ENCODE assay signal across 12 mouse cellular contexts in genomic region chr5:110564986-110565644, GRCm38 (mm10). TPM values are rescaled to one million over a fixed set of nuclear protein-coding genes. Genes with fewer than 3 reads are reported as not detected.
DNase-seq lines count a peak whose midpoint lies in the region; ATAC-seq and TF ChIP-seq lines count a peak whose summit lies in the region.
"Had no signal": no experiment of that assay in that cellular context is flagged by ENCODE, and none has a peak within 500 bp of the region (broad histone marks: within the 10 kb centered on the region; RNA-seq: fewer than 3 reads in every experiment).

No protein-coding gene starts in this region.

- DNase-seq in limb, embryonic 11.5 days (ENCODE audit: low spot score), result peak; percentile 23
- DNase-seq in limb, embryonic 10.5 days (ENCODE audit: low spot score), result no peak
- peak; percentile 22 for DNase-seq in R1 (ENCODE audit: low read depth, low spot score)
- DNase-seq in lung, postnatal 0 days (ENCODE audit: low spot score), result peak; percentile 41
- DNase-seq in right cerebral cortex, postnatal 36 days (ENCODE audit: low spot score in 2 of 2), result no peak
- no peak for DNase-seq in frontal cortex, postnatal 36 days (ENCODE audit: low spot score in 2 of 2)
- no peak for DNase-seq in cerebellum, adult 11-12 months
- DNase-seq: gastrocnemius, postnatal 10 days; lung, embryonic 14.5 days had no signal

- no peaks in the 10 kb centered on the region for H3K79me3 ChIP-seq in C2C12 (ENCODE audit: low read depth)

- no peak for ATAC-seq in limb, embryonic 11.5 days (ENCODE audit: insufficient number of reproducible peaks, low FRiP score, low TSS enrichment, low read depth)
- ATAC-seq in lung, postnatal 0 days, result peak; percentile 53

- TF ChIP-seq CTCF in C2C12 (IDR thresholded peaks at IDR 0.05; ENCODE audit: control insufficient read depth, insufficient read depth, insufficient read length), result no peak
- no peak for TF ChIP-seq CTCF in lung, postnatal 0 days (IDR thresholded peaks at IDR 0.05)

- H3K27ac ChIP-seq in limb, embryonic 11.5 days (replicated peaks; ENCODE audit: low read depth, low read length), result no peak overlapping the region
- H3K27ac ChIP-seq in limb, embryonic 10.5 days, result no peak overlapping the region
- no peak overlapping the region for H3K27ac ChIP-seq in lung, postnatal 0 days (ENCODE audit: low read length)
- H3K27ac ChIP-seq: forebrain, embryonic 10.5 days had no signal

- H3ac ChIP-seq in C2C12 (ENCODE audit: control insufficient read depth, insufficient read length, low read depth), result no peak overlapping the region

- no peaks in the 10 kb centered on the region for H3K27me3 ChIP-seq in limb, embryonic 11.5 days (ENCODE audit: control insufficient read depth, insufficient read depth, low read length)
- H3K27me3 ChIP-seq in limb, embryonic 10.5 days (ENCODE audit: low read depth, poor library complexity, severe bottlenecking), result no peaks in the 10 kb centered on the region
- peaks cover 5% of the 10 kb centered on the region for H3K27me3 ChIP-seq in C2C12 (ENCODE audit: control insufficient read depth, insufficient read depth, insufficient read length)
- no peaks in the 10 kb centered on the region for H3K27me3 ChIP-seq in lung, postnatal 0 days (replicated peaks; ENCODE audit: insufficient read depth, low read length)

- peaks cover 3% of the 10 kb centered on the region; the same call in 1 of the 2 replicates for H3K4me1 ChIP-seq in limb, embryonic 11.5 days (ENCODE audit: control insufficient read depth, insufficient read depth, low read length)
- H3K4me1 ChIP-seq in limb, embryonic 10.5 days, result peaks cover 8% of the 10 kb centered on the region
- no peaks in the 10 kb centered on the region for H3K4me1 ChIP-seq in lung, postnatal 0 days (ENCODE audit: insufficient read depth, low read depth, low read length)
- H3K4me1 ChIP-seq: heart, embryonic 12.5 days had no signal

- no peaks in the 10 kb centered on the region for H3K9me3 ChIP-seq in limb, embryonic 11.5 days (ENCODE audit: control insufficient read depth, low read length)
- H3K9me3 ChIP-seq in limb, embryonic 10.5 days (replicated peaks), result no peaks in the 10 kb centered on the region
- no peaks in the 10 kb centered on the region for H3K9me3 ChIP-seq in lung, postnatal 0 days (ENCODE audit: low read length)
- H3K9me3 ChIP-seq: forebrain, embryonic 10.5 days had no signal

- H3K4me2 ChIP-seq in limb, embryonic 11.5 days (ENCODE audit: low read depth, severe bottlenecking), result no peak overlapping the region
- no peak overlapping the region for H3K4me2 ChIP-seq in lung, postnatal 0 days (replicated peaks; ENCODE audit: low read depth, low read length)
- H3K4me2 ChIP-seq: heart, embryonic 12.5 days; lung, embryonic 14.5 days had no signal

- H3K9ac ChIP-seq in limb, embryonic 11.5 days (ENCODE audit: low read length), result no peak overlapping the region
- H3K9ac ChIP-seq in lung, postnatal 0 days (replicated peaks; ENCODE audit: low read depth), result no peak overlapping the region
- H3K9ac ChIP-seq: heart, embryonic 12.5 days; lung, embryonic 14.5 days had no signal

- WGBS in limb, embryonic 11.5 days, result 50% methylated on average over 4 of the region's 4 CpGs
- WGBS in limb, embryonic 10.5 days, result 63% methylated on average over 4 of the region's 4 CpGs
- 30% methylated on average over 4 of the region's 4 CpGs for WGBS in lung, postnatal 0 days

- H3K4me3 ChIP-seq in limb, embryonic 11.5 days (ENCODE audit: low read depth, low read length), result no peak overlapping the region
- no peak overlapping the region for H3K4me3 ChIP-seq in limb, embryonic 10.5 days
- no peak overlapping the region for H3K4me3 ChIP-seq in C2C12 (ENCODE audit: insufficient read depth, poor library complexity, severe bottlenecking)
- H3K4me3 ChIP-seq in lung, postnatal 0 days (ENCODE audit: low read depth, low read length), result no peak overlapping the region
- H3K4me3 ChIP-seq: forebrain, embryonic 10.5 days; heart, embryonic 12.5 days had no signal

- TF ChIP-seq EP300 in lung, postnatal 0 days (IDR thresholded peaks at IDR 0.05), result no peak

- no peaks in the 10 kb centered on the region for H3K79me2 ChIP-seq in C2C12 (ENCODE audit: control insufficient read depth, insufficient read depth)

- H3K36me3 ChIP-seq in limb, embryonic 11.5 days (ENCODE audit: control insufficient read depth, insufficient read depth, low read length), result no peaks in the 10 kb centered on the region
- no peaks in the 10 kb centered on the region for H3K36me3 ChIP-seq in limb, embryonic 10.5 days
- H3K36me3 ChIP-seq in C2C12 (ENCODE audit: control insufficient read depth, insufficient read depth), result no peaks in the 10 kb centered on the region
- H3K36me3 ChIP-seq in lung, postnatal 0 days (ENCODE audit: insufficient read depth, low read length), result no peaks in the 10 kb centered on the region
- H3K36me3 ChIP-seq: forebrain, embryonic 10.5 days; heart, embryonic 12.5 days had no signal

TF ChIP-seq in C2C12, 6 proteins besides CTCF, POLR2A, EP300 and RAD21:
- TF ChIP-seq MYOG (IDR thresholded peaks at IDR 0.05; ENCODE audit: control insufficient read depth, extremely low read depth, insufficient read length), result no peak
- TF ChIP-seq USF1 (IDR thresholded peaks at IDR 0.05; ENCODE audit: low read depth), result peak; percentile 90
- TF ChIP-seq MAX (IDR thresholded peaks at IDR 0.05), result peak; percentile 35
- TF ChIP-seq MYOD1 (IDR thresholded peaks at IDR 0.05; ENCODE audit: control insufficient read depth, insufficient read length, low read depth), result peak; percentile 14
- TF ChIP-seq FOSL1 (IDR thresholded peaks at IDR 0.05; ENCODE audit: insufficient read depth, low read length, poor library complexity, severe bottlenecking), result peak; percentile 49
- TF ChIP-seq CEBPB (IDR thresholded peaks at IDR 0.05; ENCODE audit: low read depth), result peak; percentile 31

RNA-seq across cellular contexts. Expression of gene Galnt9, which starts 21.0 kb away (rescaled TPM):
- polyA plus RNA-seq in limb, embryonic 11.5 days (2014; fragmentation: Nextera tagmentation; extraction: Ambion mirVana), result not detected in 2 replicates
- polyA plus RNA-seq in limb, embryonic 10.5 days (2016; fragmentation: Nextera tagmentation; extraction: Ambion mirVana), result not detected in 2 replicates
- polyA plus RNA-seq in C2C12 (2012; fragmentation: generic; extraction: Trizol), result 0.02 TPM
- 0.18 and 0.26 TPM in 2 replicates for polyA plus RNA-seq in lung, postnatal 0 days (2015; fragmentation: Nextera tagmentation; extraction: Ambion mirVana)
- polyA plus RNA-seq: heart, embryonic 12.5 days; lung, embryonic 14.5 days had no signal

Comparison
In these comparisons a context has a peak if more than half of its experiments do, and no peak if none do; other contexts are left out.
1. DNase-seq: peak in limb, embryonic 11.5 days (single experiment), R1 (single experiment) and lung, postnatal 0 days (single experiment); none in limb, embryonic 10.5 days (single experiment), right cerebral cortex, postnatal 36 days (0 of 2), frontal cortex, postnatal 36 days (0 of 2) and cerebellum, adult 11-12 months (single experiment).